Mouse (Mus musculus) hindlimb bud, embryonic 11.5 days (tissue): ENCODE measurements around the gene Sh3bp2.

Source experiments
- DNase-seq: peaks from one replicate; pipeline ENCODE4 v3.0.0-alpha.2; 2012; ENCODE audit warnings: low read depth, low spot score; ENCODE audit errors: extremely low spot score

Sh3bp2 gene

DNA sequence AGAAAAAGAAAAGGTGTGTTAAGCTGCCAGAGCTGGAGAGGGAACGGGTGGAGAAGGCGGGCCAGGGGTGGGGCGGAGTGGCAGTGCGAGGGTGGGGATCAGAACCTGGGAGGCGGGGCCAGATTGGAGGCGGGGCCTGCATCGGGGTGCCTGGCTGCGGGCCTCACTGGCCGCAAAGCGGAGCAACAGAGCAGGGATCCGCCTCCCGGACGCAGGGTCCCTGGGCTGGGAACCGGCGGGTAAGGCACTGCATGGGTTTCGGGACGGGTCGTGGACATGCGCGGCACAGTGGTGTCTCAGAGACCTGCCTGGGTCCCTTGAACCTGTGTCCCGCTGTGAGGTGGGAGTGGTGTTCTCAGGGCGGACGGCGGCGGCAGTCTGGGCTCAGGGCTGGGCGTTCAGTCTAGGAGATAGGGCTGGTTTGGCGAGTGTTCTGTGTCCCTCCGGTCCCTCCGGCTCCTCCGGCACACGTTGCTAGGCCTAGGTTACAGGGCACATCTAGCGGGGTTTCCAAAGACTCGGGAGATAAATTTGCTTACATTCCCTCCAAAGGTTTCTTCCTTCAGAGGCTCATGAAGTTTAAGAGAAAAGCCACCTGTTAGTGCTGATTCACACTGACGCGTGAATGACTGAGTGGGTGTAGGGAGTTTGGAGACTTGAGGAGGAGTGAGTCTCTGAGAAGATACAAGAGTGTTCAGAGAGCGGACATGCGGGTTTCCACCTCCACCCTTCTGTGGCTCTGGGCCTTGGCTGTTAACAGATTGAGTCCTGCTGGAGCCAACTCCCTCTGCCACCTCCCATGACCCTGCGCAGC is at the start of gene Sh3bp2:
TSS of gene Sh3bp2 (plus strand) at position 176 of the 814 bp plus-strand sequence.
- DNase-seq = no peak

DNA sequence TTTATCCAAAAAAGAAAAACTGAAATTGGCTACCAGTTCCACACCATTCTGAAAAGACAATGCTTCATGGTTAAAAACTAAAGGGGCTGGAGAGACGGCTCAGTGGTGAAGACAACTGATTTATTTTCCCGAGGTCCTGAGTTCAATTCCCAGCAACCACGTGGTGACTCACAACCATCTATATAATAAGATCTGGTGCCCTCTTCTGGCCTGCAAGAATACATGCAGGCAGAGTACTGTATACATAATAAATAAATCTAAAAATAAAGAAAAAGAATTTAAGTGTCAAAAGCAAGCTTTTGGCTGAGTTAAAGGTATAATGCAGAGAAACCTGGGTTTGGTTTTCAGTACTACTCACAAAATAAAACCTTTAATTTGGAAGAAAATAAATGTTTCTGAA is 44.7 kb upstream of the Sh3bp2 start:
- no peak for DNase-seq

DNA sequence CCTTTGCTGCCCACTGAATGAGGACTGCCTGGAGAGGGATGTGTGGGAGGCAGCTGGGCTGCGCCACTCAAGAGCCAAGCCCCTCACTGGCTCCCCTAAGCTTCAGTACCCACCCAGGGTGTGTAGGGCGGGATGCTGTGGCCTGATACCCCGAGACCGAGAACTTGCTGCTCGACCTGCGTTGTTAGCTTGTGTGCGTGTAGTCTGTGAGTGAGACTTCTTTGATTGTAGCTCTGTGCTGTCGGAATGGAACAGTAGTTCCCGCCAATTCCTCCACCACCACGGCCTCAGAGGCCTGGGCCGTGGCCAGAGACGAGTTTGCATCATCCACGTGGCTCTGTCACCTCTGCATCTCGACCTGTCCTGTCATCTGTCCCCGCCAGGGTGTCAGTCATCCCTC is 39.9 kb upstream of the Sh3bp2 start:
- DNase-seq = no peak

DNA sequence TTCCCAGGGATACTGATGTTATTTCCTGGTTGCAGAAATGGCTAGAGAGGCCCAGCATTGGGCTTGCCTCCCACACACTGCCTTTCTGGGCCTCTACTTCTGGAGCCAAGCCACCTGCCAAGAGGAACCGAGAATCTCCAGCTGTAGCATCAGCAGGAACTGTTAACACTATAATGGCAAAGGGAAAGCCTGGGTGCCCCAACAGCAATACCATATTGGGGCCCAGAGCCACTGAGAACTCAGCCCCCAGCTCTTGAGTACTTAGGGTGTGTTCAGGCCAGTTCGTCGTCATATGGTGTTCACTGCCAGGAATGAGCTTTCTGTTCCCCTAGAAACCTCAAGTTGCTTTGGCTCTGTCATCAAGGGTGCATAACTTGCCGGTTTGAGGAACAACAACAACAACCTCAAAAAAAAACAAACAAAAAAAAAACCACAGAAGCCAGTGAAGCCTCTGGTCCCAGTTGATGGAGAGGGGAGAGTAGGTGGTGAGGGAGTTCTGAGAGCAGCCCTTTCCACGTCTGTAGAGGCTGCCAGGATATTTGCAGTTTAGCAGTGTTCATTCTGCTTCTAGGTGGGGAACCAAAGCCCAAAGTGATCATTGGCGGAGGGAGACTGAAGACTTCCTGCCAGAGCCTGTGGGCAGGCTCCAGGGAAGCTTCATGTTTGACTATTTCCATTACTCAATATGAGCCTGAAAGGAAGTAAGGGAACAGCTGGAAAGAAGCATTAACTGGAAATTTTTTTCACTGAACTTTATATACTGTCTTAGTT is 38.1 kb upstream of the Sh3bp2 start:
- no peak for DNase-seq

DNA sequence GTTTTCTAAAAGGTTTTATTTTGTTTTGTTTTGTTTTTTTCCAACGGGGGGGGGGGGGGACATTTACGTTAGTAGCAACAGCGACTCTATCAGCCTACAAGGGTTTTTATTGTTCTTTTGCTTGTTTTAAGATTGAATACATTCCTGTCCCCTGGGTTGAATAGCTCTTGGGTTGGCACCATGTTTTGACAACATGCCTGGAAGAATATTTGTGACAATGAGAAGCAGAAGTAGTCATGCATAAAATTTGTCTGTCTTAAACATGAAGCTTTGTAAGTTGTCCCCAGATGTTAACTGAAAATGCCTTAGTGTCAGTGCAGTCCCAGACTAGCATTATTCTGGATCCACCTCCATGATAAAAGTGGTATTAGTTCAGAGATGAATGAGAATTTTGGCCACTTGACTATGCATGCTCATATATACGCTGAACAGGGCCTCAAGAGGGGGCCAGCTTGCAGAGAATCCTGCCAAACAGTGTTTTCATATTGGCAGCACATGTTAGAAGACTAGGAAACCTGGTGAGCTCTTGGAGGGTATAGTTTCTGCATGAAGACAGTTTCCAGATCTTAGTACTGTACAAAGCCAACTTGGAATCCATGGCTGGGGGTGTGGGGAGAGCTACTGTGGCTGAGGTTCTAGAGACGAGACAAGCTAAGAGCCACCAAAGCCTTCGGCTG is 36.8 kb upstream of the Sh3bp2 start:
- no peak for DNase-seq

DNA sequence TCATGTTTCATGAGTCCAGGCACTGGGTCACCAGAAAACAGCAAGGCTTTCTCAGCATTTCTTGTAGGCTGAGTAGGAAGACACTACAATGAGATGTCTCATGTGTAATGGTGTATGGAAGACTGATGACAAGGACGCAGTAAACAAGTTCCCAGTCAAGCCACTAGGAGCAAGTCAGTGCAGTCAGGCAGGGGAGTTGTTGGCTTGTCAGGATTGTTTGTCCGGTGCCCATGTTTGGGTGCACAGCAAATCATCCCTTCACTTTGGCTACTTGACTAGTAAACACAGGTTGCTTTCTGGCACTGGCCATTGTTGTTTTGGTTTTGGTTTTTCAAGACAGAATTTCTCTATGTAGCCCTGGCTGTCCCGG is 36.2 kb upstream of the Sh3bp2 start:
- DNase-seq = no peak

DNA sequence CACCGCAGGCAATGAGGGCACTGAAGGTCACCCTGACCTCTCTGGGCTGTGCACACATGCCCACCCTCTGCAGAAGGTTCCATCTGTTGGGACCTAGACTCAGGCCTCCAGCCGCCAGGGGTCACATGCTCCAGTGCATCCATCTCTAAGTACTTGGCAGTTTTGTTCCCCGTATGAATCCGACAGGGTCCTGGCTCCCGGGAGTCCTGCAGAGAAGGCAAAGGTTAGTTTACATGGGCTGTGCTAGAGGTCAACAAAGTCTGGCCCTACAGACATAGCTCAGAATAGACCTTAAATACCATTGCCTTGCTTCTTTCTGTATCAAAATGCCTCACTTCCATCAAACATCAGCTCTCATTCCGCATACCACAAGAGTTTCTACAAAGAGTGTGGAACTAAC is 28.9 kb upstream of the Sh3bp2 start:
- DNase-seq = no peak

DNA sequence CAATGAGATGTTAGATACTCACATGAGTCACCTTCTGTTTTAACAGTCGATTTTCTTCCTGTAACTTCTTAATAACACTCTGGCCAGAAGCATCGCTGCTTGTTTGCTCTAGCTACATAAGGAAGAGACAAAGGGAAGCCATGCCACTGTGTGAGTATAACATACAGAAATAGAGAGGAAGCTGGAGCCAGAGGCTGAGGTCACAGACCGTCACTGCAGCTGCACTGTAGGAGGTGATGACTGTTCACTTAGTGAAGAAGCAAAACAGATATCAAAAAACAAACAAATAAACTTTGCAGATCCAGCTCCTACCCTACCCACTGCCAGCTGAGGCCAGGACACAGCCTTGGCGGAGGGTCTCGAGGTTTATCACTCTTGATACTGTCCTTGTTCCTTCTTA is 24.8 kb upstream of the Sh3bp2 start:
- DNase-seq = no peak

DNA sequence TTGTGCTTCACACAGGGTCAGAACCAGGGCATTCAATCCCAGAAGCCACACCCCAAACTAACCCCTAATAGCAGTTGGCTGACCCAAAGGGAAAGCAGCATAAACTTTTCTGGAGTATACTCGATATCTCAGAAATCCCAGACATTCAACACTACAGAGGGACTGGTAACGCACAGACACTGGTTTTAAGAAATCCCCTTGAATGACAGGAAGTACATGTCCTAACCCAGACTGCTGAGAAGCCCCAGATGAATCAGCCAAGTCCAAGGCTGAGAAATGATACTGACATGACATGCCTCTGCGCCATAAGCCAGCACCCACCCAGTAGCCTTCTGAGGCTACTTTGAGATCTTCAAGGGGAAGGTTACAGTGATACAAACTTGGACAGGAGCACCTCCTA is 24.1 kb upstream of the Sh3bp2 start:
- DNase-seq = no peak

DNA sequence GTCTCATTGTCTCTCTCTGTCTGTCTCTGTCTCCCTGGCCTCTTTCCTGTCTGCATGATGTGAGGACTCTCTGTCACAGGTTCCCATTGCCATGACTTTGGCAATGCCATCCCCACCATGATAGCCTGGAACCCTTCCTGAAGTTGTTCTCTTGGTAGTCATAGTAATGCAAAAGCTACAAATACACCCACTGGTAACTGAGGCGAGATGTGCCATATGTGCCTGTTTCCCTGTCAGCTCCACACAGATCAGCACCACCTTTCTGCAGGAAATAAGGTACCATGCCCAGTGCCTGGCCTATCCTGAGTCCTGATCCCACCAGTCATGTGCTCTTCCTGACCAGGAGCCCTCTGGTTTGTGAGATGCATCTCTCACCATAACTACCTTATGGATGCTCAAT is 23.2 kb upstream of the Sh3bp2 start:
- no peak for DNase-seq

DNA sequence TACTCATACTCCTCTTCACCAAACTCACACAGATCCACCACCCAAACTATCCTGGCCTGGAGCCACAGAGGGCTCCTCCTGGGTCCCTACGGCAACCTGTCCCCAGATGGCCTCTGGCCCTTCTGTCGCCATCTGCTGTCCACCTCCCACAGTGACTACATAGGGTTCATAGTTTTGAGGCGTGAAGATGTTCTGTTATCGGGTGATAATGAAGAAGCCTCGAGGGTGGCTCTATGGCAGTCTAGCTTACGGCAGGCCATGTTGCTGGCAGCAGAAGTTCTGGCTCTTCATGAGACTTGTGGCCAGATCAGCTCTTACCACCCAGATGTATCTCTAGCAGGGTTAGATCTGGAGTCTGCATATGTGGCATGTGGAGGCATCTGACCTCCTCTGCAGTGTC is 22.8 kb upstream of the Sh3bp2 start:
- no peak for DNase-seq

DNA sequence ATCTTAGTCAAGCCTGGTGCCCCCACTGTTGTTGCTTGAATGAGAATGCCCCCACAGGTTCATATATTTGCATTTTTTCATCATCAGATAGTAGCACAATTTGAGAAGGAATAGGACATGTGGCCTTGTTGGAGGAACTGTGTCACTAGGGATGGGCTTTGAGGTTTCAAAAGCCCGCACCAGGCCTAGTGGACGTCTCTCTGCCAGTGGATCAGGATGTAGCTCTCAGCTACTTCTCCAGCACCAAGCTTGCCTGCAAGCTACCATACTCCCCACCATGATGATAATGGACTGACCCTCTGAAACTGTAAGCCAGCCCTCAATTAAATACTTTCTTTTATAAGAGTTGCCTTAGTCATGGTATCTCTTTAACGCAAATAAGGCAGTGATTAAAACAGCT is 13.2 kb upstream of the Sh3bp2 start:
- DNase-seq = no peak

DNA sequence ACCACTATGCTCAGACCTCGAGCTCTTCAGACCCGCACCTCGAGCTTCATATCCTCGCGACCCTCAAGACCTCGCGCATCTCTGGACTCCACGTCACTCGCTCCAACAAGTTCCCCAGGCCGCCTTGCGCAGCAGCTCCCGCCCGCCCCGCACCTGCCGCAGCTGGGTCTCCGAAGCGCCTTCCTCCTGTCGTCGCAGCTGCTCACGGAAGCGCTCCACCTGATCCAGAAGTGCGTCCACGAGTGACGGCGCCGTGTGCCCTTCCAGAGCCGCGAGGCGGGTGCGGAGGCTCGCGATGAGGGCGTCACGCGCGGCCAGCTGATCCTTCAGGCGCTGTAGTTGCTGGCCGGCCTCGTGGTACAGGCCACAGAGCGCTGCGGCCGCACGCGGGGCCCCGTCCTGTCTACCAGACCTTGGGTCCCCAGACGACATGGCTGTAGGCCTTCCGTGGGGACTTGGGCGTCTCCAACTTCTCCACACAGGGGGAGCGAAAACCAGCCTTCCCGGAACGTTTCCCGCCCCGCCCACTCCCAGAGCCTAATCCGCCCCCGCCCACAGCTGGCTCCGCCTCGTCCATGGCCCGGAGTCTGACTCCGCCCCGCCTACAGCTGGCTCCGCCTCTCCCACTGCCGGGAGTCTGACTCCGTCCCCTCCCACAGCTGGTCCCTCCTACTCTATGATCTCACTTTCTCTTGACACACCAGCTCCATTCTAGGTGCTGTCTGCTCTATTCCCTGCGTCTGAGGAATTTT is 12.0 kb upstream of the Sh3bp2 start, which contains the start of gene Tnip2:
TSS of gene Tnip2 (minus strand) at position 526 of the 752 bp plus-strand sequence.
- DNase-seq = peak; percentile 67

DNA sequence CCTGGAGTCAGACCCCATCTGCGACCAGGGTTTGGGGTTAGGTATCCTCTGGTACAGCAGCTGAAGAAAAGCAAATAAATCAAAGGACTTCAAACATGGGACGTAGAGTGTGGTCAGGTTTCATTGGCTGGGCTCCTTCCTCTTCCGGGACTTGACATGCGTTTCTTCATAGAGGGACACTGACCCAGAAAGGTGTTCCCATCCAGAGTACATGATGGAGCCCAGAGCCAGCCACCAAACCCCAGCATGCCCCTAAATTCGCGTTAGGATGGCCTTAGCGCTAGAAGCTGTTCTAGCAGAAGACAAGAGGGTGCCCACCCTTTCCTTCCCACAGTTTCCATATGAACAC is 11.4 kb upstream of the Sh3bp2 start:
- DNase-seq = no peak

DNA sequence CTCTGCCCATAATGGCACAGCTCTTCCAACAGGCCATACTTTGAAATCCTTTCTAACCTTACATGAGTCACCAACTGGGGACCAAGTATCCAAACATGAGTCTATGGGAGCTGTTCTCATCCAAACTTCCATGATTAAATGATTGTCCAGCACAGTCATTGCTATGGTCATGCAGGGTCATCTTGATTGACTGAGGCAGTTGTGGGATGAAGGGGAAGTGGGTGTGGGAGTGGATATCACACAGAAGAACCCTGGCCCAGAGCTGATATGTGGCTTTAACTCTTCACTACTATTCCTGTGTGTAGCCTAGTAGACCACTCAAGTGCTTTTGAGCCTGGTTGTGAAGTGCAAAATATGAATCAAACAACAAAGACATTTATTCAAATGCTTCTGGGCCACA is 10.5 kb upstream of the Sh3bp2 start:
- DNase-seq = no peak

DNA sequence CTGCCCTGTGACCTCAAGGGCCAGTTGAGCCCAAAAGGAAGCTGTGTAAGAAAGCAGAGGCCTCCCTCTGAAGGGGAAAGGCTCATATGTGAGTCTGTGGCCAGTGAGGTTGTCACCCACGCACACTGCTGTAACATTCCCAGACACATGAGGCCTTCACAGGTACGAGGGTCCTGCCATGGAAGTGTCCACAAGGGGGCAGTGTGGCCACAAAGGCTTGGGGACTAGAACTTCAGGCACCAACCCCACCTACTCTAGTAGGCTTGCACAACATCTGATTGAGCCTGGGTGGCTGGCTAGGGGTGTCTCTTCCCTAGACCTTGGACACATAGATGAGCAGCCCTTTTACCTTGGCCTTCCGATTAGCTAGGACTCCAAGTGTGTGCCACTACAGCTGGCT is 7.7 kb upstream of the Sh3bp2 start:
- no peak for DNase-seq

DNA sequence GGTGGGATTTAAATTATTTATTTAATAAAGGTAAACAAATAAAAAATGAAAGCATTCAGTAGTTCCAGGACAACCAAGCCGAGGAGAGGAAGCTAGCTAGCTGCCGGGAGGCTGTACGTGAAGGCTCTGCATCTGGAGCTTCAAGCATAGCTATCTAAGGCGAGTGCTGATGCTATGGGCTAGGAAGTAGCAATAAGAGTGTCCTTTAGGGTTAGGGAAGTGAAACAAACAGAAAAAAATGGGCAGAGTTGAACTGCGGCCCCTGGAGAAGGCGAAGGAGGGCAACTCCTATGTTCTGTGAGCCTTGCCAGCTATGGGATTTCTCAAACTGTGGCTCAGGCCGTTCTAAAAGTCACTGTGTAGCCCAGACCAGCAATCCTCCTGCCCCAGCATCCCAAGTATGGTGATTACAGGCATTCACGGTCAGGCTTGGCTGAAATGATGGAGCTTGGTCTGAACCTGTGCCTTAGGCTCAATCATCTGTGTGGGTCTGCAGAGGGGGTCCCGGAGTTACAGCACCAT is 6.2 kb upstream of the Sh3bp2 start:
- no peak for DNase-seq

DNA sequence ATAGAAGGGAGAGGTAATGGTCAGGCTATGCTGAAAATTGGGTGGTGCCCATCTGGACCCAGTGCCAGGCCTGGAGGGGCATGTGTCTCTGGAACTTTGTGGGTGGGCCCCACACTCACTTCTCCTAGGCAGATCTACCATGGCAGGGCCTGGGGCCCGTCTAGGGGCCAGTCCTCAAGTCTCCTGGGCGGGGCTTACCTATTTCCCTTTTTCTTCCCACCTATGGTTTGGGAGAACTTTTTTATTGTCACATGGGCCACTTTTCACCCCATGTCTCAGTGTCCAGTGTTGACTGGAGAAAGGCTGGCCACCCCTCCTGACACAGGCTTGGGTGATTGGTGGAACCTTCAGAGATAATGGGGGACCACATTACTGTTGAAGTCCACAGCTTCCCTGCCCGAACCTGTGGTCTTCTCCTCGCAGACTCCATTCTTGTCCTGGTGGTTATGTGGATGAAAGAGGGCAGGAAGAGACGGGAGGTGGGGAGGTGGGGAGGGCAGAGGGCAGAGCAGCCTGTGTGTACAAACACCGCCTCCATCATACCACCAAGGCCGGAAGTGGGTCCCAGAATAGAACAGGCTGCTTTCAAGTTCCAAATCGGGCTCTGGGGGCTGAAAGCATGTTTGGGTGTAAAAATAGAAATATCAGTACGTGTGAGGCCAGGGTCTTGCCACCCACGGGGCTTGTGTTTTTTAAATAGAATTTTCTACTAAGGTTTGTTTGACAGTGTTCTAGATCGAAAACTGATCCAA is 5.0 kb upstream of the Sh3bp2 start:
- DNase-seq = no peak

DNA sequence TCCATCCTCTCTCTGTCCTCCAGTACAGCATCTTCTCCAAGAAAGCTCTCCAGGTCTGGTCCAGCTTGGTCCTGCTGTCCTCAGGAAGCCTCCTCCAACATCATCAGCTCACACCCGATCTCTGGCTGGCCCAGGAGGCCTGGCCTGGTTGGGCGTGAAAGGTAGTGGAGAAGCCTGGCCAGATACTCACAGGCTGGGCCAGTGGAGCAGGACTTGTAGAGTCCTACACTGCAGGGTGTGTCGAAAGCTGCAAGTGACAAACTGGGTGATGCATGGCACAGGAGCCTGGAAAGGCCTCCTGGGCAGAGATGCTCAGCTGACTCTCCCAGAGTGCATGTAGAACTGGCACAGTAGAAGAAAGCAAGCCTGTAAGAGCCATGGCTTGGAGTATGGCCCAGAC is 4.3 kb upstream of the Sh3bp2 start:
- no peak for DNase-seq

DNA sequence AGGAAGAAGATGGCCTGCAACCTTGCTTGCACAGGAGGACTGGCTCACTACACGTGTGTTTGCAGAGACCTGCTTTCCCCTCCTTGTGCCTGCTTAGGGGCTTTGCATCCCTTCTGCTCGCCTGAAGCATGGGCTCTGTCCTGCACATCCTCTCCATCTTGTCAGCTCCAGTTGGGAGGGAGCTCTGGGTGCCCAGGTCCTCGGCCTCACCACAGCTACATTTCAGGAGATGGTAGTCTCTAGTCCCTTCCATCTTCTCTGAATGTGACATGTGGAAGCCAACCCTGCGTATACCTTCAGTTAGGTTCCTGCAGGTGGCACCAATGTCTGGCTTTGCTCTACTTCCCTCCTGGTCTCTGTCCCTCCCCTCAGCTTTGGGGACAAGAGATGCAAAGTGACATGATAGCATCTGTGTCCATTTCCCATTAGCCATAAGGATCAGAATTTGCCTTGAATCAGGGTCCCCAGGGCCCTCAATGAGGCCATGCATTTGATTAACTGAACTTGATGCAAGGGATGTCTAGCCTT is 1.6 kb upstream of the Sh3bp2 start:
- no peak for DNase-seq
